Mouse (Mus musculus) CH12.LX (cell line): ENCODE results near the gene Fgfr2. TPM values are rescaled to one million over a fixed set of nuclear protein-coding genes. Genes with fewer than 3 reads are reported as not detected.

ENCODE experiments used
- DNase-seq: peaks from one replicate; pipeline ENCODE4 v3.0.0-alpha.2; 2013; ENCODE audit errors: extremely low read depth
- H3K27ac ChIP-seq: 2 replicates; pipeline ENCODE4 v1.5.1; 2012; ENCODE audit warnings: low read depth, mild to moderate bottlenecking, control low read depth, moderate library complexity; ENCODE audit not compliant: insufficient read depth
- H3K27me3 ChIP-seq: replicated peaks from 2 replicates; pipeline ENCODE3; 2012; ENCODE audit warnings: inconsistent platforms
- H3K36me3 ChIP-seq, 2 experiments: replicated peaks in 1 of 2; 2 replicates each; pipeline versions ENCODE3 to v1.6.1; 2012; ENCODE audit warnings: inconsistent platforms in 1 of 2, low read length in 1 of 2, mild to moderate bottlenecking in 1 of 2, mixed read lengths in 1 of 2, moderate library complexity in 1 of 2; ENCODE audit not compliant: control insufficient read depth in 1 of 2, insufficient read depth in 1 of 2
- H3K4me1 ChIP-seq, 2 experiments: 2 replicates each; pipeline ENCODE4 v1.6.1; 2012; ENCODE audit warnings: inconsistent platforms in 1 of 2, moderate library complexity in 1 of 2; ENCODE audit not compliant: insufficient read depth in 2 of 2, control insufficient read depth in 1 of 2
- H3K4me2 ChIP-seq: 2 replicates; pipeline ENCODE4 v1.6.1; 2012; ENCODE audit warnings: low read depth, mild to moderate bottlenecking, control low read depth; ENCODE audit not compliant: poor library complexity, insufficient read depth, severe bottlenecking
- H3K4me3 ChIP-seq, 3 experiments: fragments of 150-350 bp in 1 of 3; sonication (generic) in 1 of 3; replicated peaks in 1 of 3; 2 replicates each; pipeline versions ENCODE3 to v1.5.1; 2011 to 2012; ENCODE audit warnings: low read depth in 2 of 3, low read length in 2 of 3, mild to moderate bottlenecking in 2 of 3, moderate library complexity in 2 of 3, control low read depth in 1 of 3, improper control_type of control experiment in 1 of 3, inconsistent platforms in 1 of 3, mixed read lengths in 1 of 3; ENCODE audit not compliant: poor library complexity in 1 of 3
- H3K79me2 ChIP-seq: replicated peaks from 2 replicates; pipeline ENCODE4 v1.6.1; 2012; ENCODE audit warnings: mild to moderate bottlenecking, moderate library complexity; ENCODE audit not compliant: control insufficient read depth, poor library complexity, insufficient read depth, severe bottlenecking; ENCODE audit errors: extremely low read depth
- H3K9ac ChIP-seq: 2 replicates; pipeline ENCODE4 v1.6.1; 2012; ENCODE audit warnings: low read depth, mild to moderate bottlenecking, control low read depth, moderate library complexity; ENCODE audit not compliant: insufficient read depth
- H3K9me3 ChIP-seq: replicated peaks from 2 replicates; pipeline ENCODE3; 2012; ENCODE audit warnings: low read length, inconsistent platforms, mixed read lengths
- CHD1 ChIP-seq: IDR thresholded peaks from 2 replicates; pipeline ENCODE4 v1.6.1; 2012; ENCODE audit warnings: low read depth, low read length, improper control_type of control experiment, inconsistent platforms
- ELF1 ChIP-seq: IDR thresholded peaks from 2 replicates; pipeline ENCODE4 v1.6.1; 2014; ENCODE audit warnings: low read depth, mild to moderate bottlenecking, inconsistent platforms, low read length, improper control_type of control experiment
- HCFC1 ChIP-seq: IDR thresholded peaks from 2 replicates; pipeline ENCODE4 v1.6.1; 2012; ENCODE audit warnings: low read depth, mild to moderate bottlenecking, inconsistent platforms, low read length, improper control_type of control experiment
- JUND ChIP-seq: conservative IDR thresholded peaks from 2 replicates; pipeline ENCODE4 v1.6.1; 2011; ENCODE audit warnings: low read depth, low read length, improper control_type of control experiment
- KAT2A ChIP-seq: IDR thresholded peaks from 2 replicates; pipeline ENCODE4 v1.6.1; 2012; ENCODE audit warnings: low read length, improper control_type of control experiment, inconsistent platforms; ENCODE audit not compliant: insufficient replicate concordance
- MAZ ChIP-seq: IDR thresholded peaks from 2 replicates; pipeline ENCODE4 v1.6.1; 2012; ENCODE audit warnings: low read depth, mild to moderate bottlenecking, inconsistent platforms, low read length, improper control_type of control experiment, moderate library complexity
- MEF2A ChIP-seq: IDR thresholded peaks from 2 replicates; pipeline ENCODE4 v1.6.1; 2014; ENCODE audit warnings: low read depth, mild to moderate bottlenecking, inconsistent platforms, low read length, improper control_type of control experiment, borderline replicate concordance
- MXI1 ChIP-seq: IDR thresholded peaks from 2 replicates; pipeline ENCODE4 v1.6.1; 2011; ENCODE audit warnings: mild to moderate bottlenecking, low read depth, low read length, improper control_type of control experiment
- POLR2AphosphoS2 ChIP-seq: IDR thresholded peaks from 2 replicates; pipeline ENCODE4 v1.6.1; 2011; ENCODE audit warnings: low read depth, low read length, improper control_type of control experiment
- RCOR1 ChIP-seq: conservative IDR thresholded peaks from 2 replicates; pipeline ENCODE4 v1.6.1; 2012; ENCODE audit warnings: low read depth, mild to moderate bottlenecking, inconsistent platforms, low read length, improper control_type of control experiment
- SIN3A ChIP-seq: IDR thresholded peaks from 2 replicates; pipeline ENCODE4 v1.6.1; 2012; ENCODE audit warnings: low read length, improper control_type of control experiment, inconsistent platforms
- SMC3 ChIP-seq: IDR thresholded peaks from 2 replicates; pipeline ENCODE4 v1.6.1; 2011; ENCODE audit warnings: low read depth, low read length, improper control_type of control experiment
- TBP ChIP-seq: conservative IDR thresholded peaks from 2 replicates; pipeline ENCODE4 v1.6.1; 2011; ENCODE audit warnings: low read depth, low read length, improper control_type of control experiment
- USF2 ChIP-seq: conservative IDR thresholded peaks from 2 replicates; pipeline ENCODE4 v1.6.1; 2011; ENCODE audit warnings: low read depth, low read length, improper control_type of control experiment
- ZMIZ1 ChIP-seq: IDR thresholded peaks from 2 replicates; pipeline ENCODE4 v1.6.1; 2012; ENCODE audit warnings: low read depth, mild to moderate bottlenecking, inconsistent platforms, low read length, improper control_type of control experiment
- dilution Hi-C: fragments of 300-500 bp; cut with MboI; formaldehyde crosslinking; loops from 2 replicates; pipeline ENCODE4 v1.14.3; 2020; ENCODE audit warnings: low sequenced_read_pairs; ENCODE audit not compliant: extremely low pct_unique_long_range_greater_than_20kb, extremely low pct_ligation_motif_present
- in situ Hi-C: fragments of 300-500 bp; cut with MboI; formaldehyde crosslinking; loops from 3 replicates; pipeline ENCODE4 v1.14.3; 2019; ENCODE audit warnings: low sequenced_read_pairs, low pct_ligation_motif_present, low pct_unique_long_range_greater_than_20kb, mixed read lengths
- polyA plus RNA-seq: library from polyadenylated mRNA; unstranded; fragments of >175 nt; gene quantifications from 2 replicates; pipeline ENCODE4 v1.2.1, GENCODE M21; 2012; ENCODE audit warnings: low read depth; ENCODE audit not compliant: insufficient read length
- total RNA-seq, 2 experiments: library from RNA; depleted of rRNA; stranded (reverse); fragments of 300-350 nt in 1 of 2; fragments of >200 nt in 1 of 2; gene quantifications; 2 replicates each; pipeline ENCODE4 v1.2.3; 2012 to 2014

Fgfr2 gene
- total and polyA plus RNA-seq, 3 experiments: not detected

DNA sequence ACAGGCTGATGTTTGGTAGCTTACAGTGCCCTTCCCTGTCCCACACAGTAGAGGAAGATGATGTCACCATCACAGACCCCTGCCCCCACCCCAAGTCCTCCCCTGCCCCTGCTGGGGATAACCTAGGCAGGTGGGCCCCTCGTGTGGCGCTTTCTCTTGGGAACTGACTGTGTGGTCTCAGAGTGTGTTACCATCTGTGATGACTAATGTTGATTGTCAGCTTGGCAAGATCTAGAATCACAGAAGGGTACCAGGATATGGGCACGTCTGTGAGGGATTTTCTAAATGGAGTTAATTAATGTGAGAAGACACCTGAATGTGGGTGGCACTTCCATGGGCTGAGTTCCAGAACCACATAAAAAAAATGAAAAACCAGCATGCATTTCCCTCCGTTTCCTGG lies 955.9 kb downstream of the Fgfr2 start:
- H3K9me3 ChIP-seq: peaks cover 13% of the 10 kb centered on the region
- no peak overlapping the region for H3K27ac ChIP-seq
- no peak for DNase-seq
- H3K4me2 ChIP-seq: no peak overlapping the region
- H3K36me3 ChIP-seq: no peaks in the 10 kb centered on the region
- no peak for TF ChIP-seq RCOR1
- TF ChIP-seq ZMIZ1: no peak
- TF ChIP-seq, all 38 proteins: peak for 0
- H3K79me2 ChIP-seq: no peaks in the 10 kb centered on the region
- H3K27me3 ChIP-seq: peaks cover 90% of the 10 kb centered on the region
- in situ Hi-C loops (no loop called here), dilution Hi-C loops (no loop called here)
- H3K4me3 ChIP-seq: no peak overlapping the region
- no peaks in the 10 kb centered on the region for H3K4me1 ChIP-seq
- no peak overlapping the region for H3K9ac ChIP-seq

- TF ChIP-seq SIN3A (no peak), USF2 (no peak), SMC3 (no peak), CHD1 (no peak), MAZ (no peak), MEF2A (no peak), MXI1 (no peak), TBP (no peak), ELF1 (no peak), KAT2A (no peak), POLR2AphosphoS2 (no peak), JUND (no peak), ZMIZ1 (no peak), HCFC1 (no peak)
- Histone ChIP-seq H3K36me3 (no peaks in the 10 kb centered on the region), H3K9me3 (no peaks in the 10 kb centered on the region), H3K9ac (no peak overlapping the region), H3K4me3 (no peak overlapping the region), H3K27me3 (peaks cover 93% of the 10 kb centered on the region), H3K27ac (no peak overlapping the region), H3K4me1 (no peaks in the 10 kb centered on the region), H3K79me2 (no peaks in the 10 kb centered on the region), H3K4me2 (no peak overlapping the region)
- in situ Hi-C loops: no loop called here
- DNase-seq: no peak
- dilution Hi-C loops: no loop called here
Measured at GRCm38 (mm10) chr7:132162254-132162653, 960.9 kb downstream of the Fgfr2 start.
